Mouse (Mus musculus): ENCODE data around the gene Mpp3. TPM values are rescaled to one million over a fixed set of nuclear protein-coding genes. Genes with fewer than 3 reads are reported as not detected.

Mpp3 gene
- polyA plus RNA-seq, 1 experiment from 2014 or later = 13.3 TPM

GRCm38 (mm10) chr11:102036336-102036735, 8.1 kb upstream of the Mpp3 start:
- no peak overlapping the region for H3K27ac ChIP-seq (replicated peaks)

DNA sequence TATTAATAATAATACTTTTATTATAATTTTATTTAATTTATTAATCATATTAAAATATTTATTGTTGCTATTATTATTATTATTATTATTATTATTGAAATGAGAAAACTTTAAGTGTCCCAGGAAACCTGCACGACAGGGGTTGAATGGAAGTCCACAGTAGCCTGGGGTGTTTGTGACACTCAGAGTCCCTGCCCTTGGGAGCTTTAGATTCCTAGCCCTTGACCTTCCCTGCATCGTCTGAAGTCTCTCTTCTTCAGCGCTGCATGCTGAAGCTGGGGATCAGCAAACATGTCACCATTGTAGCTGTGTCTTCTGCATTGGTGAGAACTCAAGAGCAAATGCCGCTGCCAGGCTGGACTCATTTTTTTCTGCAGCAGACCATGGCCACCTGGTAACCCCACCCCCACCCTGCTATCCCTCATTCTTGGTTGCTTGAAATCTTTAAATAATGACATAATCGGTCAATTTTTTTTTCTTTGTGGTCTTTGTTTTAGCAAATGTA, 7.2 kb upstream of the Mpp3 start:
- WGBS = 84% methylated on average over 5 of the region's 5 CpGs
- Histone ChIP-seq H3K27ac (replicated peaks) (no peak overlapping the region), H3K4me1 (peaks cover 6% of the 10 kb centered on the region), H3K27me3 (ENCODE audit: low read depth, poor library complexity, severe bottlenecking) (0 out of 2 replicates have a peak, but pooled peaks cover 9% of the 10 kb centered on the region), H3K4me3 (no peak overlapping the region), H3K9me3 (replicated peaks) (no peaks in the 10 kb centered on the region), H3K36me3 (no peaks in the 10 kb centered on the region)
- DNase-seq (ENCODE audit: low spot score) = no peak

More at GRCm38 (mm10) chr11:102036336-102036735, 8.1 kb upstream of the Mpp3 start:
- H3K9me3 ChIP-seq (replicated peaks) = no peaks in the 10 kb centered on the region
- H3K36me3 ChIP-seq = no peaks in the 10 kb centered on the region
- H3K27me3 ChIP-seq (ENCODE audit: low read depth, poor library complexity, severe bottlenecking) = 0 out of 2 replicates have a peak, but pooled peaks cover 9% of the 10 kb centered on the region
- 88% methylated on average over 7 of the region's 7 CpGs for WGBS
- DNase-seq (ENCODE audit: low spot score) = no peak
- H3K4me1 ChIP-seq = peaks cover 7% of the 10 kb centered on the region
- H3K4me3 ChIP-seq = no peak overlapping the region

DNA sequence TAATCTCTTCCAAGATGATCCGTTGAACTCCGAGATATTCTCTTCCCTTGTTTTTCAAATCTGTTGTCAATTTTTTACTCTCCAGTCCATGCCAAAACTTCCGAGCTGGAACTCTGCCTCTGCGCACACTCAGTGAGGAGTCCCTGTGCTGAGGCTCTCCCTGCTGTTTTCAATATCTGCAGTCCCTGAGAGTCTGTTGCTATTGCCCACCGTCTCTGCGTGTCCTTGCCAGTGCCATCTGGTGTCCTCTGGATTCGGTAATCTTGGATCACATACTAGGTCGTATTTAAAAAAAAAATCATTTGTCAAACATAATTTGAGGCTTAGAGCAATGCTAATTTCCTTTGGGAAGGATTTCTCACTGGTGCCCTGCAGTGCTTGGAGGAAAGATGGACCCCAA, 6.6 kb upstream of the Mpp3 start:
- 0 out of 2 replicates have a peak, but pooled peaks cover 9% of the 10 kb centered on the region for H3K27me3 ChIP-seq (ENCODE audit: low read depth, poor library complexity, severe bottlenecking)
- no peak overlapping the region for H3K4me3 ChIP-seq
- no peaks in the 10 kb centered on the region for H3K9me3 ChIP-seq (replicated peaks)
- no peak overlapping the region for H3K27ac ChIP-seq (replicated peaks)
- 78% methylated on average over 8 of the region's 8 CpGs for WGBS
- peaks cover 6% of the 10 kb centered on the region for H3K4me1 ChIP-seq
- no peak for DNase-seq (ENCODE audit: low spot score)
- no peaks in the 10 kb centered on the region for H3K36me3 ChIP-seq

GRCm38 (mm10) chr11:102033055-102033591, 4.9 kb upstream of the Mpp3 start:
- peaks cover 14% of the 10 kb centered on the region for H3K27me3 ChIP-seq (ENCODE audit: low read depth, poor library complexity, severe bottlenecking)
- H3K4me1 ChIP-seq = peaks cover 2% of the 10 kb centered on the region
- WGBS = 93% methylated on average over 12 of the region's 12 CpGs
- no peak overlapping the region for H3K4me3 ChIP-seq
- H3K9me3 ChIP-seq (replicated peaks) = no peaks in the 10 kb centered on the region
- no peak for DNase-seq (ENCODE audit: low spot score)
- no peak overlapping the region for H3K27ac ChIP-seq (replicated peaks)
- H3K36me3 ChIP-seq = no peaks in the 10 kb centered on the region

DNA sequence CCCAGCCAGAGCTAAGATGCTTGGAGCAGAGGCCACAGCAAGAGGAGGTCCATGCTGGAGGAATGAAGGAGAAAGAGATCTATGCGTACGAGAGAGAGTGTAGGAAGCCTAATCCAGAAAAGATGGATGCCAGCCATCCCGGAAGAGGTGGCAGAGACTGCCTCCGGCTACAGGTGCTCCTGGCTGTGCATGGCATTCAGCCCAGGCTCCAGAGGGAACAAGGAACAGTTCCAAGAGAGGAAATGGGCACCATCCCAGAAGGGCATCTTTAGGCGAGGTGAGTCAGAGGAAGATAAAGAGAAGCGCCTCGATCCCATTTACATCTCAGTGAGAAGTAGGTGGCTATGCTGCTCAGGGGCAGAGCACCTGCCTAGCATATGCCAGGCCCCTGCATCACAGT, 2.9 kb upstream of the Mpp3 start:
- H3K36me3 ChIP-seq = no peaks in the 10 kb centered on the region
- H3K4me1 ChIP-seq = peaks cover 22% of the 10 kb centered on the region
- H3K27me3 ChIP-seq (ENCODE audit: low read depth, poor library complexity, severe bottlenecking) = peaks cover 20% of the 10 kb centered on the region
- H3K9me3 ChIP-seq (replicated peaks) = no peaks in the 10 kb centered on the region
- H3K4me3 ChIP-seq = no peak overlapping the region
- H3K27ac ChIP-seq (replicated peaks) = no peak overlapping the region
- 84% methylated on average over 7 of the region's 7 CpGs for WGBS
- no peak for DNase-seq (ENCODE audit: low spot score)

- H3K27ac ChIP-seq (replicated peaks) = no peak overlapping the region
- H3K27me3 ChIP-seq (ENCODE audit: low read depth, poor library complexity, severe bottlenecking) = peaks cover 32% of the 10 kb centered on the region
- peaks cover 33% of the 10 kb centered on the region for H3K4me1 ChIP-seq
- no peaks in the 10 kb centered on the region for H3K36me3 ChIP-seq
- 44% methylated on average over 7 of the region's 7 CpGs for WGBS
- no peak for DNase-seq (ENCODE audit: low spot score)
- no peaks in the 10 kb centered on the region for H3K9me3 ChIP-seq (replicated peaks)
- H3K4me3 ChIP-seq = no peak overlapping the region
Observed at GRCm38 (mm10) chr11:102029966-102030365, 1.7 kb upstream of the Mpp3 start.

GRCm38 (mm10) chr11:102029304-102029703, 1.0 kb upstream of the Mpp3 start:
- Histone ChIP-seq H3K27ac (replicated peaks) (no peak overlapping the region), H3K36me3 (no peaks in the 10 kb centered on the region), H3K4me1 (peaks cover 36% of the 10 kb centered on the region), H3K9me3 (replicated peaks) (no peaks in the 10 kb centered on the region), H3K27me3 (ENCODE audit: low read depth, poor library complexity, severe bottlenecking) (peaks cover 38% of the 10 kb centered on the region), H3K4me3 (no peak overlapping the region)
- no peak for DNase-seq (ENCODE audit: low spot score)
- 89% methylated on average over 4 of the region's 4 CpGs for WGBS

DNA sequence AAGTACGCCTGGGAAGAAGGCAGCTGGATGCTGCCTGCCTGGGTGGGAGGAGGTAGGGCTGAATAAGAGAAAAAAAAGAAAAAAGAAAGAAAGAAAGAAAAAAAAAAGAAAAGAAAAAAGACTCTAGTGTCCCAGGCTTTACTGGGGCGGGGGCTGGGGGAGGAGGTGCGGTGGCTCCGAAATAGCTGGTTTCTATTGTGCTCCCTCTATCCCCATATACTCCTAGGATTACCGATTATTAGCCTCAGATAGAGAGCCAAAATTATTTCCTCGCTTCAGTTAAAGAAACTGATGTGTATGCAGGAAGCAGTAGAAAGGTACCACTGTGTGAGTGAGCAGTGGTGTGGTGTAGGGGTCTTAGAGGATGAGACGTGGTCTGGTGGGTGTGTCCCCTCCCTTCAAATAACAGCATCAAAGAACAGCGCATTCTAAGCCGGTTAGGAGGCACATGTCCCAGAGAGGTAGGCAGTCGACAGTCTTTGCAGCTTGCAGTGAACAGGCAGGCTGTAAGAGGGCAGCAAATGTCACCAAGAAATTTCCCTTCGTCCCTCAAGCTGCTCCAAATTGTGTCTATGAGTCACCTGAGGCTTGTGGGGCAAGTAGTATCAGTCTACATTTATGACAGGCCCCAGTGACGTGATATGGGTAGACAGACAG, 772 bp downstream of the Mpp3 start:
- Histone ChIP-seq H3K4me1 (peaks cover 36% of the 10 kb centered on the region), H3K4me3 (peak overlapping the region; percentile 77), H3K9me3 (replicated peaks) (no peaks in the 10 kb centered on the region), H3K27me3 (ENCODE audit: low read depth, poor library complexity, severe bottlenecking) (peaks cover 49% of the 10 kb centered on the region), H3K27ac (replicated peaks) (peak overlapping the region; percentile 90), H3K36me3 (peaks cover 13% of the 10 kb centered on the region)
- peak; percentile 34 for DNase-seq (ENCODE audit: low spot score)
- WGBS = 6% methylated on average over 12 of the region's 12 CpGs

DNA sequence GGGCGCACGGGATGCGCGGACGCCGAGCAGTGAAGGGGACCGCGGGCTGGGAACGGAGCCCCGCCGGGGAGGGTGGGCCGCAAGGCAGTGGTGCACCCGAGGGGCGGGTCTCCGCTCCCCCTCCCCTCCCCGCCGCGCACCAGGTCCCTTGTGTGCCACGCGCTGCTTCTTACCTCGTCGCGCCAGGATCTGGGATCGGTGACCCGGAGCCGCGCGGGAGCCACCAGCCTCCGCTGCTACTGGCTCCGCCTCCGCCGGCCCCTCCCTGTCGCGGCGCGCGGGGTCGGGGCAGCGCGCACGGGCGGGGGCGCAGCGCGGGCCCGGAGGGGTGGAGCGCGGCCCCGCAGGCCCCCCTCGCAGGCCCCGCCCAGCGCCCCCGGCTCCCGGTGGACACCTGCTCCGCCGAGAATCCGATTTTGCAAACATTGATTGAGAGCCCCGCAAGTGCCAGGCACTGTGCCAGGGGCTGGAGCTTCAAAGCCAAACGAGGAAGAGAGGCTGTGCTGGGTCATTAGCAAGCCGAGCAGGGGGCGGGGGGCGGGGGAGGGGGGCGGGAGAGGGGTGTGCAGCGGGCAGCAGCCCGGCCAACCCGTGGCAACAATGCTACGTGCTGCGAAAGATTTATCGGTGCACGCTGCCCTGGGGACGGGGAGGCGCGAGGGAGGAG, 1.4 kb downstream of the Mpp3 start:
- DNase-seq (ENCODE audit: low spot score) = peak; percentile 85

GRCm38 (mm10) chr11:102025991-102026660, 2.1 kb downstream of the Mpp3 start:
- Histone ChIP-seq H3K36me3 (peaks cover 25% of the 10 kb centered on the region), H3K9me3 (replicated peaks) (no peaks in the 10 kb centered on the region), H3K4me1 (peaks cover 36% of the 10 kb centered on the region), H3K27me3 (ENCODE audit: low read depth, poor library complexity, severe bottlenecking) (peaks cover 49% of the 10 kb centered on the region), H3K27ac (replicated peaks) (peak overlapping the region; percentile 90), H3K4me3 (peak overlapping the region; percentile 77)
- whole genome bisulfite sequencing = 3% methylated on average over 23 of the region's 23 CpGs
- no peak for DNase-seq (ENCODE audit: low spot score)

More for the DNA sequence above, 1.4 kb downstream of the Mpp3 start:
- peak overlapping the region; percentile 90 for H3K27ac ChIP-seq (replicated peaks)
- WGBS = under 1% methylated on average over 59 of the region's 73 CpGs
- H3K9me3 ChIP-seq (replicated peaks) = no peaks in the 10 kb centered on the region
- H3K27me3 ChIP-seq (ENCODE audit: low read depth, poor library complexity, severe bottlenecking) = peaks cover 49% of the 10 kb centered on the region
- peaks cover 19% of the 10 kb centered on the region for H3K36me3 ChIP-seq
- H3K4me1 ChIP-seq = peaks cover 36% of the 10 kb centered on the region
- H3K4me3 ChIP-seq = peak overlapping the region; percentile 77

DNA sequence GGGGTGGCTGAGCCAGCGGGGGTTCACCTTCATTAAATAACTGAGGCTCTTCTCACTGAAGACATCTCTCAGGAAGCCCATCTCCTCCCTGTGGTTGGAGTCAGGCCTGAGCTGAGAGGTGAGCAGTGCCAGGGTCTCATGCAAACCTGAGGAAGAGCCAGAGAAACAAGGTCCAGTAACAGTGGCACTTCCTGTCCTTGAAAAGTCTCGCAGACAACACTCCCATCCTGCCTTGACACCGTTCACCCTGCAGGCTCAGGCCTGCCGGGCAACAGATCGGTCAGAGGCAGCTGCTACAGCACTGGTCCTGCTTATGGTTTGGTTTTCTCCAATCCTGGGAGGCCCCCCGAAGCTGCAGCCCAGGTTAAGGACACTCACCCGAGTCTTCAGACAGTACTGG, 2.9 kb downstream of the Mpp3 start:
- peaks cover 49% of the 10 kb centered on the region for H3K27me3 ChIP-seq (ENCODE audit: low read depth, poor library complexity, severe bottlenecking)
- H3K4me1 ChIP-seq = peaks cover 36% of the 10 kb centered on the region
- H3K9me3 ChIP-seq (replicated peaks) = no peaks in the 10 kb centered on the region
- 44% methylated on average over 7 of the region's 7 CpGs for WGBS
- no peak overlapping the region for H3K27ac ChIP-seq (replicated peaks)
- peaks cover 25% of the 10 kb centered on the region for H3K36me3 ChIP-seq
- no peak for DNase-seq (ENCODE audit: low spot score)
- H3K4me3 ChIP-seq = peak overlapping the region; percentile 77

- Histone ChIP-seq H3K9me3 (replicated peaks) (no peaks in the 10 kb centered on the region), H3K27ac (replicated peaks) (no peak overlapping the region), H3K4me1 (peaks cover 37% of the 10 kb centered on the region), H3K4me3 (no peak overlapping the region), H3K36me3 (peaks cover 25% of the 10 kb centered on the region), H3K27me3 (ENCODE audit: low read depth, poor library complexity, severe bottlenecking) (peaks cover 49% of the 10 kb centered on the region)
- WGBS = 86% methylated on average over 4 of the region's 4 CpGs
- DNase-seq (ENCODE audit: low spot score) = no peak
Observed at GRCm38 (mm10) chr11:102024875-102025274, 3.4 kb downstream of the Mpp3 start.

Measured in midbrain, embryonic 10.5 days (tissue).